Comparison of ENCODE assay signal across 8 mouse cellular contexts in the genomic region with DNA sequence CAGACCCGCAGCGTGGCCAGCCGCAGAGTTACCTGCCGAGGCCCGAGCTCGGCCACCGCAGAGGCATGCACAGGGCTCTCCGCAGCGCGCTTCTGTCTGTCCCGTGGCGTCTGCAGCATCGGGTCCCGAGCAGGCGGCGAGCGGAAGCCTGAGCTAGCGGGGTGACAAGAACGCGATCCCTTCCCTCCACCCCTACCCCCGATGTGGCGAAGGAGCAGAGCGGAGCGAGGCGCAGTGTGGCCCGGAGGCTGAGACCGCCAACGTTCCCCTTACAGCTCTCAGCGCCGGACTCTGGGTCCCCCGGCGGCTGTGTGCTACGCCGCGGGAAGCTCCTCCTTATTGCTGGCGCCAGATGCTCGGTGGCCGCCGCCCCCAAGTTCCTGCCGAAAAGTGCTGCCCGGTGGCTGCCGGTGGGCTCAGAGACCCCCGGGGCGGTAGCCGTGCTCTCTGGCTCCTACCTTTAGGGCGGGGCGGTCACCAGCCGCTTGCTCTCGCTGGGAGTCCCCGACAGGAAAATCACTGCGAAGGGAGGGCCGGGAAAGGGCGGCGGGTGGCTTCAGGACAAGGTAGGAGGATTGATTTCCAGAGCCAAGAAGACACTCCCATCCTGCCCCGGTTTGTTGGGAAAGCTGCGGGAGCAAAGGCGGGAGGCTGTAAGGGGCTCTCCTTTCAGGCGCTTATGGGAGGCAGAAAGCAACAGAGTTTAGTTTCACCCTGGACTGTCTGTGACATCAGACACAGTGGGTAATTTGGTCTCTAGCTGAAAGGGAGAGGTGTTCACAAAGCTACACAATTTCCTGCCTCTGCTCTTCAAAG. TPM values are rescaled to one million over a fixed set of nuclear protein-coding genes. Genes with fewer than 3 reads are reported as not detected.
A peak's percentile ranks its signal among the peaks of the same experiment; 100 is the strongest.
DNase-seq lines count a peak whose midpoint lies in the region; ATAC-seq and TF ChIP-seq lines count a peak whose summit lies in the region.

No protein-coding gene starts in this region.

- peak; percentile 88 for ATAC-seq in intestine, embryonic 15.5 days
- peak; percentile 63 for ATAC-seq in liver, embryonic 11.5 days (replicated peaks; ENCODE audit: low FRiP score)

- H3K9ac ChIP-seq in intestine, embryonic 15.5 days, result peak overlapping the region; percentile 81
- peak overlapping the region; percentile 81 for H3K9ac ChIP-seq in liver, embryonic 11.5 days (ENCODE audit: low read depth, low read length)

- H3K27ac ChIP-seq in intestine, embryonic 15.5 days, result peak overlapping the region; percentile 76
- H3K27ac ChIP-seq in liver, embryonic 11.5 days (ENCODE audit: low read depth, low read length), result peak overlapping the region; percentile 68

- peak overlapping the region; percentile 94 for H3K4me2 ChIP-seq in intestine, embryonic 15.5 days (replicated peaks)
- peak overlapping the region; percentile 91 for H3K4me2 ChIP-seq in liver, embryonic 11.5 days
- peak overlapping the region; percentile 69 for H3K4me2 ChIP-seq in myocyte (ENCODE audit: low read depth)

- peak overlapping the region; percentile 7 for H3ac ChIP-seq in myocyte (ENCODE audit: control insufficient read depth, insufficient read length)

- no peaks in the 10 kb centered on the region for H3K27me3 ChIP-seq in intestine, embryonic 15.5 days (replicated peaks)
- H3K27me3 ChIP-seq in liver, embryonic 11.5 days (replicated peaks; ENCODE audit: control insufficient read depth, insufficient read depth, low read length), result no peaks in the 10 kb centered on the region
- H3K27me3 ChIP-seq in myocyte (ENCODE audit: control insufficient read depth, insufficient read depth, insufficient read length), result peaks cover 7% of the 10 kb centered on the region

- under 1% methylated on average over 57 of the region's 58 CpGs for WGBS in intestine, embryonic 15.5 days
- WGBS in liver, embryonic 11.5 days, result under 1% methylated on average over 58 of the region's 58 CpGs

- no peaks in the 10 kb centered on the region for H3K9me3 ChIP-seq in intestine, embryonic 15.5 days
- no peaks in the 10 kb centered on the region for H3K9me3 ChIP-seq in liver, embryonic 11.5 days (ENCODE audit: control insufficient read depth, low read length)

- peaks cover 5% of the 10 kb centered on the region; the same call in 1 of the 2 replicates for H3K4me1 ChIP-seq in intestine, embryonic 15.5 days (replicated peaks)
- H3K4me1 ChIP-seq in liver, embryonic 11.5 days (replicated peaks; ENCODE audit: control insufficient read depth, insufficient read depth, low read length), result peaks cover 30% of the 10 kb centered on the region

- no peaks in the 10 kb centered on the region for H3K36me3 ChIP-seq in intestine, embryonic 15.5 days
- H3K36me3 ChIP-seq in liver, embryonic 11.5 days (ENCODE audit: control insufficient read depth, insufficient read depth, low read length), result no peaks in the 10 kb centered on the region
- no peaks in the 10 kb centered on the region for H3K36me3 ChIP-seq in myocyte (ENCODE audit: control insufficient read depth, insufficient read depth)

- no peak for TF ChIP-seq POLR2A in myocyte (IDR thresholded peaks at IDR 0.05; ENCODE audit: insufficient read length, low read depth)

- DNase-seq in left cerebral cortex, adult 18-20 months (ENCODE audit: low spot score in 2 of 2), result peak; percentile 46 to 68
- no peak for DNase-seq in left cerebral cortex, adult 11 months (ENCODE audit: low spot score)
- peak; percentile 81 for DNase-seq in embryo, embryonic 9.5 days (ENCODE audit: extremely low spot score)
- DNase-seq in gastrocnemius, postnatal 4 days (ENCODE audit: low spot score in 2 of 2), result peak; percentile 42 to 56
- peak; percentile 77 for DNase-seq in liver, embryonic 11.5 days (ENCODE audit: low spot score)
- DNase-seq in spleen, postnatal 4 days (ENCODE audit: low spot score in 2 of 2), result peak; percentile 56 to 83

- H3K79me2 ChIP-seq in myocyte (ENCODE audit: control insufficient read depth, insufficient read depth), result no peaks in the 10 kb centered on the region

- peak overlapping the region; percentile 81 for H3K4me3 ChIP-seq in intestine, embryonic 15.5 days (replicated peaks)
- peak overlapping the region; percentile 75 for H3K4me3 ChIP-seq in liver, embryonic 11.5 days (ENCODE audit: low read depth, low read length)
- peak overlapping the region; percentile 16 for H3K4me3 ChIP-seq in myocyte

TF ChIP-seq in myocyte, 11 proteins besides CTCF, POLR2A, EP300 and RAD21:
- TF ChIP-seq TCF12 (IDR thresholded peaks at IDR 0.05; ENCODE audit: insufficient read depth, poor library complexity, severe bottlenecking) (no peak), SRF (IDR thresholded peaks at IDR 0.05; ENCODE audit: control insufficient read depth, insufficient read length, low read depth) (no peak), CEBPB (IDR thresholded peaks at IDR 0.05; ENCODE audit: insufficient read depth, poor library complexity, severe bottlenecking) (no peak), USF1 (IDR thresholded peaks at IDR 0.05; ENCODE audit: low read depth) (no peak), REST (IDR thresholded peaks at IDR 0.05; ENCODE audit: insufficient read depth, insufficient read length) (no peak), TCF3 (IDR thresholded peaks at IDR 0.05; ENCODE audit: insufficient read length, low read depth) (no peak), MYOG (IDR thresholded peaks at IDR 0.05; ENCODE audit: control insufficient read depth in 1 of 3, insufficient read depth in 1 of 3, insufficient read length in 2 of 3, low read depth in 2 of 3) (no peak), E2F4 (IDR thresholded peaks at IDR 0.05; ENCODE audit: insufficient read depth) (no peak), MYOD1 (IDR thresholded peaks at IDR 0.05; ENCODE audit: control insufficient read depth in 1 of 3, insufficient read length in 2 of 3, low read depth in 2 of 3) (no peak), MAX (IDR thresholded peaks at IDR 0.05; ENCODE audit: low read depth) (no peak), POLR2AphosphoS2 (IDR thresholded peaks at IDR 0.05; ENCODE audit: insufficient read length, low read depth) (no peak)

RNA-seq across cellular contexts. Expression of gene St3gal6, which starts 0.8 kb away (rescaled TPM):
- 10 to 100 TPM; 22.4 to 25.8 TPM for total RNA-seq in left cerebral cortex, adult 18-20 months (2021)
- total RNA-seq in gastrocnemius, postnatal 4 days (2021), result 10 to 100 TPM; 33.4 to 42.6 TPM
- 18.9 and 19.3 TPM in 2 replicates for polyA plus RNA-seq in intestine, embryonic 15.5 days (2015; fragmentation: Nextera tagmentation; extraction: Ambion mirVana)
- polyA plus RNA-seq in liver, embryonic 11.5 days (2014; fragmentation: Nextera tagmentation; extraction: Ambion mirVana), result 66.0 and 67.9 TPM in 2 replicates
- 0.18 TPM for polyA plus RNA-seq in myocyte (2012; fragmentation: generic; extraction: Trizol)

Comparison
In these comparisons a context has a peak if more than half of its experiments do, and no peak if none do; other contexts are left out.
1. H3K4me3 ChIP-seq: peak in every context shown above with its lines; median percentile 81 in intestine, embryonic 15.5 days; 75 in liver, embryonic 11.5 days; 16 in myocyte.
2. RNA of gene St3gal6, which starts 0.8 kb away (polyA plus RNA-seq): 66.0 to 67.9 TPM in liver, embryonic 11.5 days and 18.9 to 19.3 TPM in intestine, embryonic 15.5 days; 0.18 TPM in myocyte (single experiment); every median in the first group is over 10 times any median in the second.
3. Peak in every context shown above with its lines, with median percentiles within 50 percentile points of each other: H3K4me2 ChIP-seq.